Mouse (Mus musculus) kidney, adult 2 months (tissue): Measurements from ENCODE around the gene Ddx54.

Experiments used
- CTCF ChIP-seq: fragments of 200-500 bp; conservative IDR thresholded peaks from 2 replicates; pipeline ENCODE4 v1.5.1; 2011; ENCODE audit warnings: low read depth, mild to moderate bottlenecking, control low read depth, low read length, moderate library complexity, mixed read lengths; ENCODE audit not compliant: insufficient read depth, insufficient read length
- POLR2A ChIP-seq: fragments of 200-500 bp; IDR thresholded peaks from one replicate; pipeline ENCODE4 v1.6.1; 2011; ENCODE audit warnings: low read depth, low read length, control low read depth

GRCm38 (mm10) chr5:120651230-120651629, 38.7 kb downstream of the Ddx54 start:
- TF ChIP-seq POLR2A, result no peak
- TF ChIP-seq CTCF, result no peak
